Mouse (Mus musculus) bone marrow macrophage, adult 2 months (primary cell): ENCODE data around the gene Fgfr2.

Source experiments
- CTCF ChIP-seq: IDR thresholded peaks from 2 replicates; pipeline ENCODE4 v1.5.1; 2012; ENCODE audit warnings: low read depth, mild to moderate bottlenecking, low read length, moderate library complexity
- POLR2A ChIP-seq: IDR thresholded peaks from 2 replicates; pipeline ENCODE4 v1.6.1; 2012; ENCODE audit warnings: mild to moderate bottlenecking, low read depth, low read length, borderline replicate concordance

- TF ChIP-seq POLR2A (no peak), CTCF (no peak)
These were observed 814.5 kb downstream of the Fgfr2 start for GRCm38 (mm10) chr7:132308537-132309191.
